Mouse (Mus musculus): Measurements from ENCODE around the gene Borcs6.
"Not testable (repeated sequence)": the region's sequence is repeated elsewhere in the genome, so short reads cannot be mapped to it uniquely, and the experiment has no call there.

The Borcs6 gene

GRCm38 (mm10) chr11:69059357-69059974 is at the start of gene Borcs6:
TSS of gene Borcs6 (plus strand) at chr11:69059717.
- in situ Hi-C loops (cut with MboI, MseI): no loop called here

- in situ Hi-C loops (cut with MboI, MseI): no loop called here
These were observed 48.9 kb upstream of the Borcs6 start for GRCm38 (mm10) chr11:69010400-69011323.

- in situ Hi-C loops (cut with MboI, MseI): not testable (repeated sequence)
These were observed 48.1 kb upstream of the Borcs6 start for GRCm38 (mm10) chr11:69011445-69011844.

GRCm38 (mm10) chr11:69012071-69012601 is 47.4 kb upstream of the Borcs6 start:
- in situ Hi-C loops (cut with MboI, MseI): no loop called here

GRCm38 (mm10) chr11:69015644-69016441 is 43.7 kb upstream of the Borcs6 start, which contains the start of gene Ctc1:
TSS of gene Ctc1 (plus strand) at chr11:69015911.
- in situ Hi-C loops (cut with MboI, MseI): no loop called here

- in situ Hi-C loops (cut with MboI, MseI): no loop called here
These were observed 42.8 kb upstream of the Borcs6 start for GRCm38 (mm10) chr11:69016755-69017154.

GRCm38 (mm10) chr11:69020691-69021090 is 38.8 kb upstream of the Borcs6 start:
- in situ Hi-C loops (cut with MboI, MseI): no loop called here

- in situ Hi-C loops (cut with MboI, MseI): no loop called here
These were observed 33.0 kb upstream of the Borcs6 start for GRCm38 (mm10) chr11:69026562-69026961.

- in situ Hi-C loops (cut with MboI, MseI): no loop called here
These were observed 30.7 kb upstream of the Borcs6 start for GRCm38 (mm10) chr11:69028805-69029204.

- in situ Hi-C loops (cut with MboI, MseI): no loop called here
These were observed 26.0 kb upstream of the Borcs6 start for GRCm38 (mm10) chr11:69033552-69033951.

- in situ Hi-C loops (cut with MboI, MseI): no loop called here
These were observed 24.9 kb upstream of the Borcs6 start for GRCm38 (mm10) chr11:69034585-69034984.

GRCm38 (mm10) chr11:69035411-69035810 is 24.1 kb upstream of the Borcs6 start:
- in situ Hi-C loops (cut with MboI, MseI): no loop called here

- in situ Hi-C loops (cut with MboI, MseI): no loop called here
These were observed 23.7 kb upstream of the Borcs6 start for GRCm38 (mm10) chr11:69035849-69036248.

GRCm38 (mm10) chr11:69036486-69037230 is 22.9 kb upstream of the Borcs6 start:
- in situ Hi-C loops (cut with MboI, MseI): no loop called here

- in situ Hi-C loops (cut with MboI, MseI): no loop called here
These were observed 22.1 kb upstream of the Borcs6 start for GRCm38 (mm10) chr11:69037231-69038061.

GRCm38 (mm10) chr11:69038173-69038572 is 21.3 kb upstream of the Borcs6 start:
- in situ Hi-C loops (cut with MboI, MseI): no loop called here

- in situ Hi-C loops (cut with MboI, MseI): no loop called here
These were observed 13.8 kb upstream of the Borcs6 start, which contains the start of gene Aurkb for GRCm38 (mm10) chr11:69045531-69046394. TSS of gene Aurkb (plus strand) at chr11:69045647.

GRCm38 (mm10) chr11:69046395-69046774 is 13.1 kb upstream of the Borcs6 start:
- in situ Hi-C loops (cut with MboI, MseI): no loop called here

- in situ Hi-C loops (cut with MboI, MseI): no loop called here
These were observed 11.9 kb upstream of the Borcs6 start for GRCm38 (mm10) chr11:69047592-69047991.

All from regulatory T cell (primary cell).